Mouse (Mus musculus) neutrophil, adult 5-6 weeks (primary cell): Measurements from ENCODE around the gene Atpif1. TPM values are rescaled to one million over a fixed set of nuclear protein-coding genes. Genes with fewer than 3 reads are reported as not detected.

Source experiments
- ATAC-seq: fragments of 151-379, 151-347 bp; 2 replicates; pipeline ENCODE4 v1.8.0; 2017; ENCODE audit warnings: mild to moderate bottlenecking, moderate TSS enrichment; ENCODE audit not compliant: insufficient number of reproducible peaks, poor library complexity, low FRiP score, severe bottlenecking; ENCODE audit errors: extremely low read depth
- total RNA-seq: library from RNA; stranded (forward); fragments of 200-1000 nt; gene quantifications from 2 replicates; pipeline ENCODE4 v1.2.3, GENCODE M21; 2017

The Atpif1 gene
- 127 and 138 TPM in 2 replicates for total RNA-seq

DNA sequence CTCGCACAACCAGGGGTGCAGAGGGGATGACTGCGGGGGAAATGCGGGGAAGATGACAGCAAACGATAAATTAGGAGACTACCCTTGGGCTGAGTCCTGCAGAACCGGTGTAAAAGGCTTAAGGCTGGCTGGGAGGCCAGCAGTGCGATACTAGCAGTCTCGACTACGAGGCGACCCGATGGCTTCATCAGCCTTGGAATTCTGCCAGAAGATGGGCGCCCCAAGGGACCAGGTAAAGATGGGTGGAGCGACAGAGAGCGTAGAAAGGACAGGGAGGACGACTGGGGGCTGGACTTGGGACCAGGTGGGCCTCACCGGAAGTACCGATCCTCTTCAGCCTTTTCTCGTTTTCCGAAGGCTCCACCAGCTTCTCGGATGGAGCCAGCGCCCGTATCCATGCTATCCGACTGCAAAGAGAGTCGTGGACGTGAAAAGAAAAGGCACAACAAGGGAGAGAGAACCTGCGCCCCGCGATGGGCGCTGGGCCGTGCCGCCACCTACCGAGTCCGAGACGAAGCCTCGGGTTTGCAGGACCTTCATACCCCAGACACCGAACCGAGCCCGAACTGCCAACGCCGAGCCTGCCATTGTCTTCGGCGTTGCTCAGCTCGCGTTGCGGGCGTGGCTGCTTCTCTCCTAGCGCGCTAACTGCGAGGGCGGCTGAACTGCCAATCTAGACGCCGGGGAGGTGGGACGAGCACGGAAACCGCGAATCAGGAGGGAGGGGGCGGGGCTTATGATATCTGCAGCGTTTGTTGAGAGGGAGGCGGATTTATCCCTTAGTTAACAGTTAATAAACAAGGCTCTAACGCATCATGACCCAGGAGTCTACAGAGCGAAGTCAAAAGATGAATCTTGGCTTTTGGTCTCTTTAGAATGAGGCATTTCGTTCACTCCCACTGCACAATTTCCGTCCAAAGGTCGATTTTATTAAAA, at the start of gene Atpif1:
Atpif1 (minus strand) TSS at position 679 of the 936 bp plus-strand sequence.
- ATAC-seq, result peak; percentile 92

DNA sequence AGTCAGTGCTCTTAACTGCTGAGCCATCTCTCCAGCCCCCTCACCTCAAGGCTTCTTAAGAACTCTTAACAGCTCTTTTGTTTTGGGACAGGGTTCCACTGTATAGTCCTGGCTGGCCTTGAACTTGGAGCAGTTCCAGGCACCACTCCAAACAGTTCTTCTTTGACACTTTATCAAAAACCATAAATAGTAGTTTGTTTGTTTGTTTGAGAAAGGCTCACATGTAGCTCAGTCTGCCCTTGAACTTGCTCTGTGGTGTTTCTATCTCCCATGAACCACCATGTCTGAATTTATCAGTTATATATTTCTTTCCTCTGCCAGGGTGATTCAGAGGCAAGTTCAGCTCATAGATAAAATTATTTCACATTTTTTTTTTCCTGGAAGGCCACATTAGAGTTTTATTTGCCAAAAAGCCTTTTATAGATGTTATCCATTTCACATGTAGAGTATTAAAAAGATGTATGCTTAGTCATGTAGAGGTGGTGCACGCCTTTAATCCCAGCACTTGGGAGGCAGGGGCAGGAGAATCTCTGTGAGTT, 41.4 kb upstream of the Atpif1 start:
- no peak for ATAC-seq

DNA sequence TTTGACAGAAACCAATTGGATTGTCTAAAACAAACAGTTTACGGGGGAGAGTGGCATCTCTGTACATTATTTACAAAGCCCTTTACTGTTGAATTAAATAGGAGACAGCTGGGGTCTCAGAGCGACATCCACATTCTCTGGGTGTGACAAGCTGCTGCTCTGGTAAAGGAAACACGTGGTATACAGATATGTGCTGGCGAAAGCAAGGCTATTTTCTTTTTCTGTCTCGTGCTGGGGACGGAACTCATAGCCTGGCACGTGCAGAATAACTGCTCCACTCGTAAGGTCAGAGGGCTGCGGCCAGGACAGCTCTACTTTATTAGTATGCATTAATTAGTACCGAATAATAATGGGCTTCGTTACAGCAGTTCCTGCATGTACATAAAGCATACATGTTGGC, 39.9 kb upstream of the Atpif1 start:
- 0 out of 2 replicates have a peak, but pooled peaks have one; percentile 23 for ATAC-seq

DNA sequence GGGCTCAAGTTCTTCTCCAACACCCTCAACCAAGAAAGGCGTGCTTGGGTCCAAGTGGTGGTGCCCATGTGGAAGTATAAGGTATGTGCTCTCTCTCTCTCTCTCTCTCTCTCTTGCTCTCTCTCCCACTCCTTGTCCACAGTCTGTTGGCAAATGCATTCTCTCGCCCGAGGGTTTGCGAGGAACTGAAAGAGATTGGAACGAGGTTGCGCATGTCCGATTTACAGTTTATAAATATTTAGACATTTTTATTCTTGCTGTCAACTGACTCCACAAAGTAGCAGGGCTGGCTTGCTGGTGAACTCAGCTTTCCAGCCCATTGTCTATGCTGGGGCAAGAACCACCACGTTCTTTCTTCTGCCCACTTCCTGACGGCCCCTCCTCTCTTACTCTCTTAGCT, 37.7 kb upstream of the Atpif1 start:
- no peak for ATAC-seq

DNA sequence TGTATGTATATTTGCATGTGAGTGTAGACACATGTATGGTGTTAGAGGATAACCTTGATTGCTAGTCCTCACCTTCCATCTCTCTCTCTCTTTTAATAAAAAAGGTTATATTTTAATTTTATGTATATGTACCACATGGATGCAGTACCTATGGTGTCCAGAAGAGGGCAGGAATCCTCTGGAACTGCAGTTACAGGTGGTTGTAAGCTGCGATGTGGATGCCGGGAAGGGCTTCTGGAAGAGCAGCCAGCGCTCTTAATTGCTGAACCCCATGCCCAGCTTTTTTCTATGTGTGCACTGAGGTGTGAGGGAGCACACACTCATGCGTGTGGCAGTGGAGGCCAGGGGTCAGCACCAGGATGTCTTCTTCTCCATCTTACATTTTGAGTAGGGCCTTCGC, 35.7 kb upstream of the Atpif1 start:
- no peak for ATAC-seq

DNA sequence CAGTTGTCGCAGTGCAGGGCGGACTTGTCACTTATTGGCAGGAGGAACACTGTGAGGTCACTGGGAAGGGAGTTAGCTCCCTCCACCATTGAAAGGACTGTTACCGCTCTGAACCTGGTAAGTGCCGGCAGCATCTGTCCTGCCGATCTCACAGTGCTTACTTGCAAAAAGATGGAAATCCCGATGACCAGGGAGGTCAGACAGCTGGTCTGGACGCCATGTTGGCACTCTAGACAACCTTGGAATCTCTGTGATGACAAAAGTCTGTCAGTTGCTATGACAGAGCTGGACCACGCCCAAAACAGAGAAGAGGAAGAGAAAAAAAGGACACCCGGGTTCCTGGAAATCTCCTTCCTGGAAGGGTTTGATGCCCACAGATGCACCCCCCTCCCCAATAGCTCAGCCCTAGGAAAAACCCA, 33.9 kb upstream of the Atpif1 start:
- peak; percentile 28; the same call in 1 of the 2 replicates for ATAC-seq

DNA sequence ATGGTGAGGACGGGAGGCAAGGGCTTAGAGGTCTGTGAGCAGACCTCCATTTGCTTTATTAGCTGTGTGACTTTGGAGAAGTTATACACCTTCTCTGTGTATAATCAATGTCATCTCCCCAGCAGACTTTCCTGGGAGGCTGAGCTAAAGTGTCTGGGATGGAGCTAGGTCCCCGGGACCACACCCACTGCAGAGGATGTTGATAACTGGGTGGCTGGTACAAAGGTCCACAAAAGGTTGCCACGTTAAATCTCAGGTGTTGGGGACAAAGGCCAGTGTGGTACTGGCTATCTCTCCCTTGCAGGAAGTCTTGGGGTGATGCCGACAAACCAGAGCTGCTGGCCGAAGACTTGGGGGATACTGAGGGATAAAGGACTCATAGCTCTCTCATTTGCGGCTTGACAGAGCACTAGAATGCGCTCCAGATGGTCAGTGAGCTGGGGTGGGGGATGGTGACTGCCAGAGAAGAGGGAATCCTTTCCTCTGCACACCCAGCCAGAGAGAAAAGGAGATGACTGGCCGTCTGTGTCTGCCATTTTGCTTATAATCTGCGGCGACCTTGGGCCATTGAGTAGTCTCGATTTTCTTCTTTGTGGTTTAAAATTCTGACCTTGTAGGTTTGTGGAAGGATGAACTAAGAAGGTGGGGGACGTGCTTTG, 31.8 kb upstream of the Atpif1 start:
- no peak for ATAC-seq

DNA sequence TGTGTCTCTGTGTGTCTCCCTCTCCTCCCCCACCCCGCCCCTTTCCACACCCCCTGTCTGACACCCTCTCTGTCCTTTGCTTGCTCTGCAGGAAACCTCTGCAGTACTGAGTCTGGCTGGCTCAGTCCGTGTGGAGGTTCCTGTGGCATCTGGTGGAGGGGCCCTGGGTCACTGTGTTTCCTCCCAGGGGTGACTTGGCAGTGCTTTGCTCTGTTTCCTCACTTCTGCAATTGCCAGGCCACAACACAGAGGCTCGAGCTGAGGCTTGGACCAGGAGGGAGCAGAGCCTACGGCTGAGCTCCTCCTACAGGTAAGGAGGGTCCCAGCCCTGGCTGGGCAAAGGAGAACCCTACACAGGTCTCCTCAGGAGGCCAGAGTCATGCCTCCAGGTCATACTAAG, 30.5 kb upstream of the Atpif1 start, which contains the start of gene Ptafr:
Ptafr (plus strand) TSS at position 103 of the 400 bp plus-strand sequence.
- ATAC-seq, result peak; percentile 93

DNA sequence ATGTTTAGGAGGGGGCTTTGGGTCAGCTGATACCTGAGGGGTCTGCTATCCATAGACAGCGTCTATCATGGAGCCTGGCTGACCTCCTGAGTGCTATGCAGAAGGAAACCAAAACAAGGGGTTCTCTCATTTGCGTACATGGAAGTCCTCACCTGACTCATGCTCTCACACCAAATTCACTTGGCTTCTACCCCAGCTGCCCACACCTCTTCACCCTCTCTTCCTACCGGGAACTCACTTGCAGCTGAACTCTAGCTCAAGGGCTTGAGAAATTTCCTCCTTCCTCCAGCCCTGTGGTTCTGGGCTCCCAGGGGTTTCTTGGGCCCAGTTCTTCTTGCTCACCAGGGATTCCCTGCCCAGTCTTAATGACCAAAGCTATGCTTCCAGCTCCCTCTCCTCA, 29.8 kb upstream of the Atpif1 start:
- ATAC-seq, result no peak

DNA sequence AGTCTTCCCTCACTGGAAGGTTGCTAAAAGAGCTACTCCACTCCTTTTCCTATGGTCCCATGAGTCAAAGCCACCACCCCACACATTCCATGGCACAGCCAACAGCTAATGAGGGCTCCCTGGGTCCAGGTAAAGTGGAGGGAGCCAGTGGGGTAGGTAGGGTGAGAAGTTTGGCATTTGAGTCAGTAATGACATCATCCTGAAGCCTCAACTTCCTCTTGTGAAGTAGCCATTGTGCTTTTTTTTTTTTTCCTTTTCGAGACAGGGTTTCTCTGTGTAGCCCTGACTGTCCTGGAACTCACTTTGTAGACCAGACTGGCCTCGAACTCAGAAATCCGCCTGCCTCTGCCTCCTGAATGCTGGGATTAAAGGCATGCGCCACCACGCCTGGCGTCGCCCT, 22.1 kb upstream of the Atpif1 start:
- ATAC-seq, result peak; percentile 63

DNA sequence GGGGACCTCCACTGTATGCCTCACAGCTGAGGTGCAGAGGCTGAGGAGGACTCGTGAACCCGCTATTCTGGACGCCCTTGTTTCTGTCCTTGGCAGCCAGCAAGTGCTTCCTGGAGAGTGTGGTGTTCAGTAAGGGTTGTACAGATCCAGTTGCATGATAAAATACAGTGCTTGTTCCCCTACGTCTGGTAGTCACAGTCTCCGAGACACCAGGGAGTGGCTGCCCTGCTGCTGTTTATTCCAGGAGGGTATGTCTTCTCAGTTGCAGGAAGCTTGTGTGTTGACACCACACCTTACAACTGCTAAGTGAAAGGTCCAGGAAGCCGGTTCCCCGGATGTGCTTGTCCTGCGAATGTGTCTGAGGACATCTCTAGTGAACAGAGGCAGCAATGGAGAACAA, 21.2 kb upstream of the Atpif1 start:
- no peak for ATAC-seq

DNA sequence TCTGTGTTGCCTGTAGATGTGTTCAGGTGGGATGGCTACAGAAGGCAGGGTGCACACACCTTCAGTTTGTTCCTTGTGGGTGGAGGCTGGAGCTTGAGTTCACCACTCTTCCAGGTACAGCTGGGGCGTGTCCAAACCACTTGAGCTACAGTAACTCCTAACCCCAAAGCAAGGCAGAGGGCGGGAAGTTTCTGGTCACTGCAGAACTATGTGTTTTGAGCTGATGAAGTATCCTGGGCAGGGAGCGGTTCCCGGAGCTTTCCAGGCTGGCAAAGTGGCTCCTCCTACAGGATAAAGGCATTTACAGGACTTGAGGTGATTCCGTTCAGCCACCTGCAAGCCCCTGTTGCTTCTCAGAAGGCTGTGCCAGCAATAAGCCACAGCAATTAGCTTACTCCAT, 20.8 kb upstream of the Atpif1 start:
- no peak for ATAC-seq

DNA sequence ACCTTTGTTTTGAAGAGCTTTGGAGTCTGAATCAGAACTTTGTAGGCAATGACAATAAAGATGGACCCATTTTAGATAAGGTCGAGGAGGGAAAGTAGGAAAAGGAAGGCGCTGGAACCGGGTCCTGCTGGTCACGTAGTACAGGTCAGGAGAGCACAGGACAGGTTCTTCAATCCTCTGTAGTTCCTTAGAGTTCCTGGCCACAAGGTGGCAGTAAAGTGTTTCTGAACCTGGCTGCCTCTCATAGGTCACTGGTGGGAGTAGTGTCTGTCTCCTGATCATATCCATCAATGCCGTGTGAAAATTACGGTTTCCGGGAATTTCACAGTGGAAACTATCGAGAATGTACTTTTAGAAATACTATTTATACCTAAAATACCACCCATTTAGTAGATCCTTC, 12.4 kb upstream of the Atpif1 start:
- ATAC-seq, result peak; percentile 82

DNA sequence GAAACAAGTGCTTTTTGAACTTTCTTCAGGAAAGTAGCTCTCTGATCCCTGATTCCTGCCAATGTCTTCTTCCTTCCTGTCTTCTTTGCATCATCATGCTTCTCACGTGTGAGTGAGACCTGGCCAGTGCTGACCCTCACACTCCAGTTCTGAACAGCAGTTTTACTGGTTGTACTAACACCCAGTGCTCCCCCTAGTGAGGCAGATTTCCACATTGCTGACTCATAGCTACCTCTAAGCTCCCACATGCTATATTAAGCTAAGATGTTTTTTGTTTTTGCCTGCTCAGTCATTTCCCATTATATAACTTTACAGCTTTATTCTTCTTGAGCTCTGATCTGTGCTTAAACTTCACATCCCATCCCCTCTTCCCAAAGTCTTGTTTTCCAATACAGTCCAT, 9.3 kb upstream of the Atpif1 start:
- no peak for ATAC-seq

DNA sequence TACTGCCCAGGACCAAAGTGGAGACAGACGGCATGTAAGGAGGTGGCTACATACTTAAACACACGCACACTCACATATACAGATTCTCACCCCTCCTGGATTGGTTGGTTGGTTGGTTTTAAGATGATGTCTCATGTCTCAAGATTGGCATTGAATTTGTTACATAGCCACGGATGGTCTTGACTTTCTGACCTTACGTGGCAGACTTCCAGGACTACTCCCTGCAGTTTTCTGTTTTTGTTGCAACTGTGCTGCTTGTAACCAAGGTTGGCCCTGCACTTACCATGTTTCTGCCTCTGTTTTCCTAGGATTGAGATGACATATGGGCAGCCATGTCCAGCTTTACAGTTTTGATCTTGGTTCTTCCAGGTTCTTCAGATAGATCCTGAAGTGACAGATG, 8.0 kb upstream of the Atpif1 start:
- no peak for ATAC-seq

DNA sequence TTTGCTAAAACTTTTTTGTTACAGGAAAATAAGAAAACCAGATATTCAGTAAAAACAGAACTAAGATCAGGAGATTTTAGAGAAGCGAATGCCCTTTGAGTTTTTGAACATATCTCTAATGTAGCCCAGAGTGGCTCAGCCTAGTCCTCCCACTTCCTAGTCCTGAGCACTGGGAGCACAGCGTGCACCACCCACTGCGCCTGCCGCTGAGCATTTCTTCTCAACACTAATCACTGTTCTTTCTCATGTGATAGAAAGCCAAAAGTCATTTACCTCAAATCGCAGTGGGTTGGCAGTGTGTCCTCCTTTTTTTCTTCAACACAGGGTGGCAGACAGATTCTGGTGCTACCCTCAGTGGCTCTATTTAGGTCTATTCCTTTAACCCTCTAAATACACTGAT, 6.0 kb upstream of the Atpif1 start:
- ATAC-seq, result no peak

DNA sequence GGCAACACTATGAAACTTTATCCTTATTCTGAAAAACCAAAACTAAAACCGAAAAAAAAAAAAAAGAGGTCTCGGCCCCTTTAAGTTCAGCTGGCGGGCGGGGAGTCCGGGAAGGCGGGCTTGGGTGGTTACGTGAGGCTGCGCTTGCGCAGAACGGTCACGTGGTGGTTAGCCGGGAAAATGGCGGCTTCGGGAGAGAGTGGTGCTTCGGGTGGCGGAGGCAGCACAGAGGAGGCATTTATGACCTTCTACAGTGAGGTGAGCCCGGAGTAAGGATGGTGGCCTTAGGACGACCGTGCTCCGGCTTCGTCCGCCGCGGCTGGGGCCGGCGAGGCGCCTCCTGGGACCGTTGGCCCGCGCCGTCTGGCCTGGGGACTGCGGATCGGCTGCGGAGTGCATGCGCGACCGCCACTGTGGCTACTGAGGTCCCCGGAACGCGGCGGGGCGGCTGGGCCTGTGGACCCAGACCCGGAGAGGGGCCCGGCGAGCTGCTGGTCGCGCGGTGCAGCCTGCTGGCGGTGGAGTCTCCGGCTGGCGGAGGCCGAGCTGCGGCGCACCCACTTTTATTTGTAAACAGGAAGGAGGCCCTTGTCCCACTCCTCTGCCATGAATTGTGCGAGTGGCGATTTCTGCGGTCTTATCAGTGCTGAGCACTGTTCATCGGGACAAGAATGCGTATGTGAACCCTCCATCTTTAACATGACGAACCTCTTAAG, 2.1 kb upstream of the Atpif1 start, which contains the start of gene Dnajc8:
Dnajc8 (plus strand) TSS at position 145 of the 716 bp plus-strand sequence.
- ATAC-seq, result peak; percentile 70

DNA sequence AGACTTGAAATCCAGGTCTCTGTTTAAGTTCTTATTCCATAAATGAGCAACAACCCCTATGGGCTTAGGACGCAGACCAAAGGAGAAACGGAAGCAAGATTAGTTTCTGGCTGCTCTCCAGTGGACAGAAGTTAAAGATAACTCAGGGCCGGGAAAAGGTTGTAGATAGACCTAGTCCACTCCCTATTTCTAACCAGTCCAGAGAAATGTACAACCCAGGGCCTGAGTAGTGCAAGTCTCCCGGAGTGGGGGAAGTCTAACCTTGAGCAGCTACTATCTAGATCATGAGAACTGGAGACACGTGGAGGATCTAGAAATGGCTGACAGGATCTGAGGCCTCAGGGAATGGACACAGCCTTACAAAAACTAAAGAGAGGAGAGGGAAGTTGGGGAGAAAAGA, 963 bp downstream of the Atpif1 start:
- no peak for ATAC-seq
